ENCODE assay signal across 9 mouse cellular contexts in genomic region chr2:143980781-143981398, GRCm38 (mm10). TPM values are rescaled to one million over a fixed set of nuclear protein-coding genes. Genes with fewer than 3 reads are reported as not detected.
DNase-seq lines count a peak whose midpoint lies in the region; ATAC-seq and TF ChIP-seq lines count a peak whose summit lies in the region.
"Had no signal": no experiment of that assay in that cellular context is flagged by ENCODE, and none has a peak within 500 bp of the region (broad histone marks: within the 10 kb centered on the region; RNA-seq: fewer than 3 reads in every experiment).

No protein-coding gene starts in this region.

- H3K4me3 ChIP-seq in ES-Bruce4 (ENCODE audit: low read depth, low read length): no peak overlapping the region
- H3K4me3 ChIP-seq in bone marrow, adult 2 months (replicated peaks; ENCODE audit: control insufficient read depth, low read depth, low read length): no peak overlapping the region
- H3K4me3 ChIP-seq in embryonic facial prominence, embryonic 13.5 days: no peak overlapping the region
- no peak overlapping the region for H3K4me3 ChIP-seq in heart, embryonic 16.5 days (ENCODE audit: low read length)
- H3K4me3 ChIP-seq in liver, embryonic 15.5 days (replicated peaks): no peak overlapping the region
- H3K4me3 ChIP-seq in neural tube, embryonic 12.5 days: no peak overlapping the region
- H3K4me3 ChIP-seq: heart, embryonic 15.5 days had no signal

- TF ChIP-seq CTCF in ES-Bruce4 (IDR thresholded peaks at IDR 0.05; ENCODE audit: low read depth, low read length): peak; percentile 94
- TF ChIP-seq CTCF in bone marrow, adult 2 months (IDR thresholded peaks at IDR 0.05; ENCODE audit: control insufficient read depth, insufficient read depth, low read length): peak; percentile 90

- peaks cover 5% of the 10 kb centered on the region for H3K4me1 ChIP-seq in ES-Bruce4 (ENCODE audit: control insufficient read depth, insufficient read depth, low read length)
- H3K4me1 ChIP-seq in bone marrow, adult 2 months (ENCODE audit: control insufficient read depth, insufficient read depth, low read length): peaks cover 1% of the 10 kb centered on the region; the same call in 1 of the 2 replicates
- H3K4me1 ChIP-seq in embryonic facial prominence, embryonic 13.5 days: peaks cover 6% of the 10 kb centered on the region
- H3K4me1 ChIP-seq in heart, embryonic 16.5 days (ENCODE audit: control insufficient read depth, insufficient read depth, low read length): 0 out of 2 replicates have a peak, but pooled peaks cover 3% of the 10 kb centered on the region
- peaks cover 38% of the 10 kb centered on the region for H3K4me1 ChIP-seq in liver, embryonic 15.5 days (replicated peaks)
- peaks cover 5% of the 10 kb centered on the region; the same call in 1 of the 2 replicates for H3K4me1 ChIP-seq in neural tube, embryonic 12.5 days

- H3K27me3 ChIP-seq in ES-Bruce4 (ENCODE audit: control insufficient read depth, insufficient read depth, low read length, poor library complexity, severe bottlenecking): no peaks in the 10 kb centered on the region
- no peaks in the 10 kb centered on the region for H3K27me3 ChIP-seq in embryonic facial prominence, embryonic 13.5 days
- H3K27me3 ChIP-seq in heart, embryonic 16.5 days (ENCODE audit: control insufficient read depth, insufficient read depth, low read length): no peaks in the 10 kb centered on the region
- no peaks in the 10 kb centered on the region for H3K27me3 ChIP-seq in liver, embryonic 15.5 days
- H3K27me3 ChIP-seq in neural tube, embryonic 12.5 days (replicated peaks): no peaks in the 10 kb centered on the region
- H3K27me3 ChIP-seq: heart, embryonic 15.5 days had no signal

- no peaks in the 10 kb centered on the region for H3K9me3 ChIP-seq in ES-Bruce4 (replicated peaks; ENCODE audit: control insufficient read depth, insufficient read depth, low read length, poor library complexity, severe bottlenecking)
- H3K9me3 ChIP-seq in embryonic facial prominence, embryonic 13.5 days: no peaks in the 10 kb centered on the region
- no peaks in the 10 kb centered on the region for H3K9me3 ChIP-seq in heart, embryonic 16.5 days (replicated peaks; ENCODE audit: control insufficient read depth, low read length)
- H3K9me3 ChIP-seq in liver, embryonic 15.5 days (replicated peaks): no peaks in the 10 kb centered on the region
- H3K9me3 ChIP-seq in neural tube, embryonic 12.5 days: no peaks in the 10 kb centered on the region
- H3K9me3 ChIP-seq: heart, embryonic 15.5 days had no signal

- ATAC-seq in embryonic facial prominence, embryonic 13.5 days (ENCODE audit: insufficient number of reproducible peaks, insufficient read depth, low FRiP score, low TSS enrichment, low read depth): peak; percentile 70
- ATAC-seq in heart, embryonic 16.5 days (replicated peaks; ENCODE audit: extremely low read depth, insufficient read depth, low FRiP score): peak; percentile 68
- peak; percentile 77 for ATAC-seq in liver, embryonic 15.5 days (ENCODE audit: insufficient read depth)
- ATAC-seq in neural tube, embryonic 12.5 days (ENCODE audit: low FRiP score, low read depth): peak; percentile 84

- no peak overlapping the region for H3K9ac ChIP-seq in ES-Bruce4 (ENCODE audit: low read depth, poor library complexity, severe bottlenecking)
- H3K9ac ChIP-seq in embryonic facial prominence, embryonic 13.5 days: no peak overlapping the region
- no peak overlapping the region for H3K9ac ChIP-seq in heart, embryonic 16.5 days (ENCODE audit: low read length)
- H3K9ac ChIP-seq in liver, embryonic 15.5 days: no peak overlapping the region
- H3K9ac ChIP-seq in neural tube, embryonic 12.5 days: no peak overlapping the region
- H3K9ac ChIP-seq: heart, embryonic 15.5 days had no signal

- peak; percentile 88 for DNase-seq in kidney, postnatal 10 days
- DNase-seq in thymus, adult 18-20 months: peak; percentile 35 to 39

- TF ChIP-seq EP300 in ES-Bruce4 (IDR thresholded peaks at IDR 0.05; ENCODE audit: insufficient read depth, low read depth, low read length): no peak

- TF ChIP-seq POLR2A in ES-Bruce4 (IDR thresholded peaks at IDR 0.05; ENCODE audit: insufficient read depth, low read length): no peak
- no peak for TF ChIP-seq POLR2A in bone marrow, adult 2 months (IDR thresholded peaks at IDR 0.05; ENCODE audit: borderline replicate concordance, control insufficient read depth, low read depth, low read length)

- no peak overlapping the region for H3K4me2 ChIP-seq in embryonic facial prominence, embryonic 13.5 days
- H3K4me2 ChIP-seq in heart, embryonic 16.5 days (ENCODE audit: low read depth, low read length): no peak overlapping the region
- H3K4me2 ChIP-seq in liver, embryonic 15.5 days: peak overlapping the region; percentile 52
- no peak overlapping the region for H3K4me2 ChIP-seq in neural tube, embryonic 12.5 days (replicated peaks)
- H3K4me2 ChIP-seq: heart, embryonic 15.5 days had no signal

- 39% methylated on average over 6 of the region's 6 CpGs for WGBS in bone marrow, adult 2 months
- 39% methylated on average over 6 of the region's 6 CpGs for WGBS in embryonic facial prominence, embryonic 13.5 days
- 31% methylated on average over 6 of the region's 6 CpGs for WGBS in heart, embryonic 16.5 days
- 28% methylated on average over 6 of the region's 6 CpGs for WGBS in liver, embryonic 15.5 days (ENCODE audit: insufficient replicate concordance)
- 47% methylated on average over 6 of the region's 6 CpGs for WGBS in neural tube, embryonic 12.5 days

- peaks cover 26% of the 10 kb centered on the region for H3K36me3 ChIP-seq in ES-Bruce4 (ENCODE audit: control insufficient read depth, insufficient read depth, low read length, poor library complexity, severe bottlenecking)
- H3K36me3 ChIP-seq in embryonic facial prominence, embryonic 13.5 days: peaks cover 53% of the 10 kb centered on the region
- peaks cover 10% of the 10 kb centered on the region; the same call in 1 of the 2 replicates for H3K36me3 ChIP-seq in heart, embryonic 16.5 days (ENCODE audit: control insufficient read depth, insufficient read depth)
- peaks cover 50% of the 10 kb centered on the region for H3K36me3 ChIP-seq in liver, embryonic 15.5 days (replicated peaks)
- no peaks in the 10 kb centered on the region for H3K36me3 ChIP-seq in neural tube, embryonic 12.5 days

- H3K27ac ChIP-seq in ES-Bruce4 (ENCODE audit: insufficient read depth, low read length): no peak overlapping the region
- no peak overlapping the region for H3K27ac ChIP-seq in bone marrow, adult 2 months (ENCODE audit: control insufficient read depth, insufficient read depth, low read depth, low read length, poor library complexity)
- no peak overlapping the region for H3K27ac ChIP-seq in embryonic facial prominence, embryonic 13.5 days
- H3K27ac ChIP-seq in heart, embryonic 16.5 days (ENCODE audit: low read length): no peak overlapping the region
- H3K27ac ChIP-seq in liver, embryonic 15.5 days (replicated peaks): 0 out of 2 replicates have a peak overlapping the region, but pooled peaks have one; percentile 10
- no peak overlapping the region for H3K27ac ChIP-seq in neural tube, embryonic 12.5 days
- H3K27ac ChIP-seq: heart, embryonic 15.5 days had no signal

RNA-seq across cellular contexts. Expression of gene Rrbp1, which starts 30.2 kb away (rescaled TPM):
- polyA plus RNA-seq in ES-Bruce4 (2011; ENCODE audit: insufficient read depth, insufficient read length, low read depth, missing spikeins): 446 and 451 TPM in 2 replicates
- 62.5 and 155 TPM in 2 replicates for polyA plus RNA-seq in bone marrow, adult 2 months (2011; ENCODE audit: insufficient read depth, insufficient read length, low replicate concordance, missing spikeins)
- 136 and 139 TPM in 2 replicates for polyA plus RNA-seq in embryonic facial prominence, embryonic 13.5 days (2015; fragmentation: Nextera tagmentation; extraction: Ambion mirVana)
- polyA plus RNA-seq in heart, embryonic 16.5 days (2015; fragmentation: Nextera tagmentation; extraction: Ambion mirVana): 52.4 and 59.7 TPM in 2 replicates
- polyA plus RNA-seq in liver, embryonic 15.5 days (2015; fragmentation: Nextera tagmentation; extraction: Ambion mirVana): 58.9 and 76.1 TPM in 2 replicates
- 42.7 and 48.6 TPM in 2 replicates for polyA plus RNA-seq in neural tube, embryonic 12.5 days (2016; fragmentation: Nextera tagmentation; extraction: Ambion mirVana)

RNA-seq across cellular contexts. Expression of gene Banf2, which starts 52.0 kb away (rescaled TPM):
- polyA plus RNA-seq in ES-Bruce4 (2011; ENCODE audit: insufficient read depth, insufficient read length, low read depth, missing spikeins): not detected in 2 replicates
- not detected in 2 replicates for polyA plus RNA-seq in bone marrow, adult 2 months (2011; ENCODE audit: insufficient read depth, insufficient read length, low replicate concordance, missing spikeins)
- not detected in 2 replicates for polyA plus RNA-seq in embryonic facial prominence, embryonic 13.5 days (2015; fragmentation: Nextera tagmentation; extraction: Ambion mirVana)
- not detected in 2 replicates for polyA plus RNA-seq in heart, embryonic 16.5 days (2015; fragmentation: Nextera tagmentation; extraction: Ambion mirVana)
- polyA plus RNA-seq in liver, embryonic 15.5 days (2015; fragmentation: Nextera tagmentation; extraction: Ambion mirVana): not detected in 2 replicates
- not detected in 2 replicates for polyA plus RNA-seq in neural tube, embryonic 12.5 days (2016; fragmentation: Nextera tagmentation; extraction: Ambion mirVana)
- polyA plus RNA-seq: heart, embryonic 15.5 days had no signal
